Mouse (Mus musculus) liver, embryonic 14.5 days (tissue): ENCODE data around the gene E130308A19Rik. TPM values are rescaled to one million over a fixed set of nuclear protein-coding genes. Genes with fewer than 3 reads are reported as not detected.

Source experiments
- ATAC-seq: fragments of 200-750 bp; cut with Nextera tagmentation; 2 replicates; pipeline ENCODE4 v1.8.0; 2017; ENCODE audit warnings: moderate number of reproducible peaks, mild to moderate bottlenecking, moderate library complexity; ENCODE audit not compliant: insufficient read depth
- DNase-seq, 3 experiments: peaks; one replicate each; pipeline ENCODE4 v3.0.0-alpha.2; 2012 to 2013; ENCODE audit warnings: low read depth in 3 of 3, low spot score in 3 of 3
- H3K27ac ChIP-seq: fragments of 300-500 bp; sonication (generic); 2 replicates; pipeline ENCODE4 v1.5.1; 2014; ENCODE audit warnings: moderate library complexity, mild to moderate bottlenecking, control low read depth, inconsistent platforms
- H3K27me3 ChIP-seq: fragments of 300-500 bp; sonication (generic); 2 replicates; pipeline ENCODE4 v1.6.1; 2014; ENCODE audit warnings: mild to moderate bottlenecking, low read length, moderate library complexity; ENCODE audit not compliant: control insufficient read depth, insufficient read depth
- H3K36me3 ChIP-seq: fragments of 300-500 bp; sonication (generic); replicated peaks from 2 replicates; pipeline ENCODE4 v1.6.1; 2014; ENCODE audit warnings: low read depth; ENCODE audit not compliant: control insufficient read depth, insufficient read depth
- H3K4me1 ChIP-seq, 2 experiments: fragments of 200-500 bp in 1 of 2; fragments of 300-500 bp in 1 of 2; sonication (generic) in 1 of 2; replicated peaks; 2 replicates each; pipeline ENCODE4 v1.6.1; 2012 to 2014; ENCODE audit warnings: antibody characterized with exemption in 1 of 2, inconsistent platforms in 1 of 2, low read length in 1 of 2; ENCODE audit not compliant: control insufficient read depth in 2 of 2, insufficient read depth in 2 of 2
- H3K4me2 ChIP-seq: fragments of 300-500 bp; sonication (generic); 2 replicates; pipeline ENCODE4 v1.6.1; 2014; ENCODE audit warnings: low read depth, mild to moderate bottlenecking, control low read depth, moderate library complexity
- H3K4me3 ChIP-seq, 2 experiments: fragments of 200-500 bp in 1 of 2; fragments of 300-500 bp in 1 of 2; sonication (generic) in 1 of 2; 2 replicates each; pipeline ENCODE4 v1.5.1; 2012 to 2014; ENCODE audit warnings: low read depth in 2 of 2, low read length in 2 of 2, mild to moderate bottlenecking in 2 of 2, control low read depth in 1 of 2, inconsistent platforms in 1 of 2, moderate library complexity in 1 of 2; ENCODE audit not compliant: insufficient read depth in 1 of 2
- H3K9ac ChIP-seq: fragments of 300-500 bp; sonication (generic); replicated peaks from 2 replicates; pipeline ENCODE4 v1.6.1; 2014; ENCODE audit warnings: mild to moderate bottlenecking, control low read depth, moderate library complexity
- H3K9me3 ChIP-seq: fragments of 300-500 bp; sonication (generic); 2 replicates; pipeline ENCODE4 v1.6.1; 2016; ENCODE audit warnings: low read length, mixed read lengths; ENCODE audit not compliant: control insufficient read depth
- CTCF ChIP-seq: IDR thresholded peaks from 2 replicates; pipeline ENCODE4 v1.5.1; 2016; ENCODE audit warnings: antibody characterized with exemption, low read depth, control low read depth
- EP300 ChIP-seq: IDR thresholded peaks from 2 replicates; pipeline ENCODE4 v1.6.1; 2016; ENCODE audit warnings: antibody characterized with exemption, low read depth
- WGBS: fragments of 180-500 bp; shearing (Covaris S2); extraction: QIAGEN DNeasy Blood & Tissue Kit; methylation state at CpG from one replicate; pipeline ENCODE4 v1.1.7; 2014; ENCODE audit not compliant: insufficient replicate concordance; 5-methylcytosine and 5-hydroxymethylcytosine counted together
- polyA plus RNA-seq, 2 experiments: library from polyadenylated mRNA; depleted of rRNA in 1 of 2; stranded (reverse) in 1 of 2; unstranded in 1 of 2; fragments of >200 nt; fragmentation: Nextera tagmentation in 1 of 2; extraction: Ambion mirVana in 1 of 2; gene quantifications; 2 replicates each; pipeline versions ENCODE4 v1.2.1 to v1.2.3; 2012 to 2014

The E130308A19Rik gene
- polyA plus RNA-seq, 2 experiments: 2.8 to 5.7 TPM

GRCm38 (mm10) chr4:59805968-59806878 lies 180.2 kb downstream of the E130308A19Rik start:
- ATAC-seq: peak; percentile 45
- under 1% methylated on average over 57 of the region's 58 CpGs for WGBS
- Histone ChIP-seq H3K4me3 (peak overlapping the region; percentile 86 to 96), H3K36me3 (no peaks in the 10 kb centered on the region), H3K9me3 (no peaks in the 10 kb centered on the region), H3K9ac (peak overlapping the region; percentile 77), H3K27me3 (no peaks in the 10 kb centered on the region), H3K27ac (no peak overlapping the region; the same call in 1 of the 2 replicates), H3K4me1 (peaks cover 15 to 26% of the 10 kb centered on the region in 2 experiments), H3K4me2 (peak overlapping the region; percentile 100)
- TF ChIP-seq CTCF: no peak
- no peak for TF ChIP-seq EP300
- no peak for DNase-seq

- H3K4me3 ChIP-seq: peak overlapping the region; percentile 86 to 96
- H3K9ac ChIP-seq: peak overlapping the region; percentile 77
- H3K4me1 ChIP-seq: peaks cover 15 to 26% of the 10 kb centered on the region in 2 experiments
- peak overlapping the region; percentile 100 for H3K4me2 ChIP-seq
- no peaks in the 10 kb centered on the region for H3K36me3 ChIP-seq
- H3K27ac ChIP-seq: no peak overlapping the region
- no peaks in the 10 kb centered on the region for H3K9me3 ChIP-seq
- H3K27me3 ChIP-seq: no peaks in the 10 kb centered on the region
- ATAC-seq: no peak
- no peak for DNase-seq
- TF ChIP-seq EP300: no peak
- TF ChIP-seq CTCF: no peak
- WGBS: 8% methylated on average over 9 of the region's 9 CpGs
Observed at GRCm38 (mm10) chr4:59806879-59807195, 180.8 kb downstream of the E130308A19Rik start.

- H3K4me1 ChIP-seq: peaks cover 10 to 20% of the 10 kb centered on the region in 2 experiments
Observed at GRCm38 (mm10) chr4:59807521-59807920, 181.5 kb downstream of the E130308A19Rik start.

DNA sequence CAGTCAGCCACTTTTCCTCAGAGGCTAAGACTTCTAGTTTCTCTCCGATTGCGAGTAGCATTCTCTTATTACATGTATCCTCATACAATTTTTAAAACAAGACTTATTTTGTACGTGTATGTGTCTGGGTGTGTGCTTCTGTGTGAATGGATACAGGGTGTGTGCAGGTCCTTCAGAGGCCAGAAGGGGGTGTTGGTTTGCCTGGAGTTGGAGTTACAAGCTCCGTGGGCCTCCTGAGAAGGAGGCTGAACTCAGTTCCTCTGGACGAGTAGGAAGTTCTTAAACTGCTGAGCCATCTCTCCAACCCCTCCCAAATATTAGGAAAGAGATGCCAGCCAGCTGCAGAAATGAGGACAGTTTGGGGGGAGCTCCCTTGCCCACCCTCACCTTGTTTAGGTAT lies 182.4 kb downstream of the E130308A19Rik start:
- WGBS: 49% methylated on average over 5 of the region's 5 CpGs
- H3K27ac ChIP-seq: no peak overlapping the region
- H3K27me3 ChIP-seq: no peaks in the 10 kb centered on the region
- H3K9me3 ChIP-seq: no peaks in the 10 kb centered on the region
- no peak overlapping the region for H3K9ac ChIP-seq
- TF ChIP-seq EP300 (no peak), CTCF (peak; percentile 58)
- no peak overlapping the region for H3K4me2 ChIP-seq
- peaks cover 2 to 13% of the 10 kb centered on the region in 2 experiments for H3K4me1 ChIP-seq
- no peak for ATAC-seq
- H3K4me3 ChIP-seq: no peak overlapping the region
- no peak for DNase-seq
- no peaks in the 10 kb centered on the region for H3K36me3 ChIP-seq

More at GRCm38 (mm10) chr4:59807521-59807920, 181.5 kb downstream of the E130308A19Rik start:
- no peak overlapping the region for H3K27ac ChIP-seq
- no peaks in the 10 kb centered on the region for H3K27me3 ChIP-seq
- ATAC-seq (no peak), DNase-seq (no peak)
- H3K9me3 ChIP-seq: no peaks in the 10 kb centered on the region
- no peak for TF ChIP-seq EP300
- no peak for TF ChIP-seq CTCF
- 60% methylated on average over 2 of the region's 2 CpGs for whole genome bisulfite sequencing
- peak overlapping the region; percentile 100 for H3K4me2 ChIP-seq
- H3K9ac ChIP-seq: no peak overlapping the region
- H3K4me3 ChIP-seq: no peak overlapping the region
- H3K36me3 ChIP-seq: no peaks in the 10 kb centered on the region

Other genes starting within 250 kb of the E130308A19Rik start
- gene Susd1, start 187.6 kb upstream of the E130308A19Rik start, polyA plus RNA-seq (2012; rRNA removed): 15.5 and 18.1 TPM in 2 replicates
- gene Susd1, start 187.6 kb upstream of the E130308A19Rik start, polyA plus RNA-seq (2014; fragmentation: Nextera tagmentation; extraction: Ambion mirVana): 5.8 and 7.0 TPM in 2 replicates
- gene Ptbp3, start 76.8 kb upstream of the E130308A19Rik start, polyA plus RNA-seq (2012; rRNA removed): 22.7 and 26.6 TPM in 2 replicates
- gene Ptbp3, start 76.8 kb upstream of the E130308A19Rik start, polyA plus RNA-seq (2014; fragmentation: Nextera tagmentation; extraction: Ambion mirVana): 64.7 and 72.3 TPM in 2 replicates
- gene Hsdl2, start 44.6 kb upstream of the E130308A19Rik start, polyA plus RNA-seq (2012; rRNA removed): 5.5 and 10.4 TPM in 2 replicates
- gene Hsdl2, start 44.6 kb upstream of the E130308A19Rik start, polyA plus RNA-seq (2014; fragmentation: Nextera tagmentation; extraction: Ambion mirVana): 16.3 and 17.6 TPM in 2 replicates
- gene Inip, start 175.4 kb downstream of the E130308A19Rik start, polyA plus RNA-seq (2012; rRNA removed): 4.9 and 8.1 TPM in 2 replicates
- gene Inip, start 175.4 kb downstream of the E130308A19Rik start, polyA plus RNA-seq (2014; fragmentation: Nextera tagmentation; extraction: Ambion mirVana): 16.7 and 17.0 TPM in 2 replicates
- gene Snx30, start 179.6 kb downstream of the E130308A19Rik start, polyA plus RNA-seq (2012; rRNA removed): 1.2 and 1.6 TPM in 2 replicates
- 2.2 and 2.5 TPM in 2 replicates for gene Snx30, start 179.6 kb downstream of the E130308A19Rik start, polyA plus RNA-seq (2014; fragmentation: Nextera tagmentation; extraction: Ambion mirVana)